Mouse (Mus musculus): ENCODE results near the gene Llgl2.
"Not testable (repeated sequence)": the region's sequence is repeated elsewhere in the genome, so short reads cannot be mapped to it uniquely, and the experiment has no call there.

Gene Llgl2

DNA sequence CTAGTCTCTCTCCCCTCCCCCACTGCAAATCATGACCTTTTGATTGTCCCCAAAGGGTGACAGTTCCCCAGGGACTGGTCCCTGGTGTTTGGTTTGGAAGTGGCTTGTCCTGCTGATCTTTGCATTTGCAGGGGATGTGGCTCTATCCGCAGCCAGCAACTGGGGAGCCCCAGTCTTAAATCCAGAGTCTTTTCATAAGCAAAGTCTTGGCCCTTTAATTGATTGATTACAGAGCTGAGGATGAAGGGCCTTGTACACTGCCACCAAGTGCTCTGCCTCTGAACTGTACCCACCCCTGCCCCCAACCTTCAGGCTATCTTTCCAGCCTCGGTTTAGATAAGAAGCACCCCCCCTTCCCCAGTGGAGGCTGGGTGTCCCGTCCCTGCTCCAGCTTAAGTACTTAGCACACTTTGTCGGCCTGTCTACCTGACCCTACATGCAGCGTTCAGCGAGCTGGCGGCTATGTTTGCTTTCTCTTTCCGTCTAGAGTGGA lies 9.2 kb downstream of the Llgl2 start:
- DNase-seq (ENCODE audit: low read depth, low spot score): no peak

DNA sequence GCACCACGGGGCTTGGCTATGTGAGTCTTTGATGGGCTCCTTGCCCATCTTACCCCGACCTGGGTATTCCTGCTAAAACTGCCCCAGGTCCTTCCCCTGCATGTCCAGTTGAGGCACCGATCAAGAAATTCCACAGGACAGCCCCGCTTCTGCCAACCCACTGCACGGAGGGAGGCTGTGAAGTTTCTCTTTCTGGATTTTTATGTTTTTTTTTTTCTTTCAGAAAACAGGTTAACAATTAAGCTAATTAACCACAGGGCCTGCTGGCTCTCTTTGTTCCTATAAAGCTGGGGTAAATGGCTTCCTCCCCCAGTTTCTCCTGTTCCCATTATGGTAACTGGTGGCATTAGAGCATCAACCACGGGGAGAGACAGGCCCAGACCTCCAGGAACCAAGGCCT lies 10.2 kb downstream of the Llgl2 start:
- DNase-seq (ENCODE audit: low read depth, low spot score): no peak

DNA sequence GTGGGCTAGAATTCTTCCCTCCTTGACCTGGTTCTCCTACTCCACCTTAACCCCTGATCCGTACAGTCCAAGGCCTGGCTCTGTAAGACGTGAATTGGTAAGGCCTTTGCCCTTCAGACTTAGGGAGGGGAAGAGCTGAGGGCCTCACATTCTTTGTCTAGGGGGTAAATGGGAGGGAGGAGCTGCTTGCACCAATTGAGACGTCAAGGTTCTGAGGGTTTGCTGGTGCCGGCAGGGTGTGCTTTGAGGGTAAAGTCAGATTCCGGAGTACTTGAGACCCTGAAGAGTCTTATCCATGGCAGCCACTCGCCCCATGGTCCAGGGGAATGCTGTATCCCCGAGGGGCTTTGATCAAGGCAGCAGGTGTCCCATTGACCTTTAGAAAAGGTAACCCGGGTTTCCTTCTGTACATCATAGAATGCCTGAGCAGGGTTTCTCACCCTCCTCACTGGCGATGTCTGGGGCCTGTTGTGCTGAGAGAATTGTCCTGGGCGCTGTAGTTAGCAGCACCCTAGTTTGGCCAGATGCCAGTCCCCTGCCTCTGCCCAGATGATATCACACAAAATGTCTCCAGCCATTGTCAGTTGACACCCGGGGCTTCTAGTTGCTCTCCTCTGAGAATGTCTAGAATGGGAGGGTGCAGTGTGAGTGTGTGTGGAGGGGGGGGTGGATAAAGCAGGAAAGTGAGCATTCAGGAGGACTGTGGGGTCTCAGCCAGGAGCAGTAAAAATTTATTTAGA lies 13.0 kb downstream of the Llgl2 start:
- DNase-seq (ENCODE audit: low read depth, low spot score): no peak

DNA sequence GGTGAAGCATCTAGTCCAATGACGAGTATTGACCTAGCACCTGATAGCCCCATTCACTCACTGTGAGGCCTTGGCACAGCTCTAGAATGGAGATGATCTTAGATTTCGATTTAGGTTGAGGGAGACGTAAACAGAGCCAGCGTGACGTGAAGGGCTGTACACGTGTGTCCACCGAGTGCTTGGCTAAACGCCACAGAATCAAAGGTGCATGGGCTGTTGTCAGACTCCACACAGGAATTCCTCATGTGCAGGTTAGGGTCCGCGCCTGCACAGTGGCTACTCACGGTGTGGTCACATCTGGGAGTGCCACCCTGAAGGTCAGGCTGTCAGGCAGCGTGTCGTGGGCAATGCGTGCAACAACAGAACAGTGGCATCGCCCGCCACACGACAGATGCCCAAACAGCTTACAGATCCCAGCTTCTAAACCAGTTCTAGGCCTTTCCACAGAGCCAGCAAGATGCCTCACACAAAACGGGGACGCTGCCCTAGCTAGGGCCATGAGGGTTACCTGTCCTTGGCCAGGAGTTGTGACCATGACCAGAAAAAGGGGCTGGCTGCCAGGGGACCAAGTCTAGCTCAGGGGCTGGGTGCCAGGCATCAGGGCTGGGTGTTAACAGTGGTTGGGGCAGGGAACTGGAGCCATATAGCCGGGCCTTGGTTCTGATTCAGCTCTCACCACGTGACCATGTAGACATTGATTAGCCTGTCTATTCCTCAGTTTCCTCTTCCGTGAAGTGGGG lies 13.9 kb downstream of the Llgl2 start:
- DNase-seq (ENCODE audit: low read depth, low spot score): no peak

DNA sequence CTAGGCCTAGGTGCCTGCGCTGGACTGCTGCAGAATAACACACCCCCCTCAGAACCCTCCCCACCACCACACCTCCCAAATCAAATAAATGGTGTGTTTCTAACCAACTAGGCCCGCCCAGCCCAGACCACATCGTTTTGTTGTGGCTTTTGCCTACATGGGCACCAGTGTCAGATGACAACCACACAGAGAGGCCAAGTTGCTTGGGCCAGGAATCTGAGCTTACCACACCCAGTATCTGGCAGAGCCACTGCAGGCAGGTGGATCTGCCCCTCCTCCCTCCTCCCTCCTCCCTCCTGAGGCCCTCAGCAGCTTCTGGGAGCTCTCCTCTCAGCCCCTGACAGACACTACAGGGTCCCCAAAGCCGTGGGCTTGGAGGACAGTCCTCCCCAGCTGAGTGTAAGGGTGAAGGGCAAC lies 15.1 kb downstream of the Llgl2 start:
- no peak for DNase-seq (ENCODE audit: low read depth, low spot score)

DNA sequence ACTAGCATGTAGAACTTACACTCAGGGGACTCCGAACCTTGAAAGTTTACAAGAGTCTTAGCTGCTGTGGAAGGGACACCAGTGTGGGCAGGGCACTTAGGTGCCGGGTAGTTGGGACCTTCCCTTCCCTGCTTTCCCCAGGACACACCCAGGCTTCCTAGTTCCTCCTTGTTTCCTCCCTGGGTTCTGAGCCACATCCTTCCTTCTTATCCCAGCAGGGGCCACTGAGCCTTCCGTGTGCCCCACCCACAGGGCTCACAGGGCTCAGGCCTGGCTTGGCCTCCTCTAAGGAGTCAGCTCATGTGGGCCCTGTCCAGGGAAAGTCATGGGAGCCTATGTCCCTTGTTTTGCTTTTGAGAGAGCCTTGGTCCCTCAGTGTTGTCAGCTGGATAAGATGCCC lies 15.9 kb downstream of the Llgl2 start:
- no peak for DNase-seq (ENCODE audit: low read depth, low spot score)

DNA sequence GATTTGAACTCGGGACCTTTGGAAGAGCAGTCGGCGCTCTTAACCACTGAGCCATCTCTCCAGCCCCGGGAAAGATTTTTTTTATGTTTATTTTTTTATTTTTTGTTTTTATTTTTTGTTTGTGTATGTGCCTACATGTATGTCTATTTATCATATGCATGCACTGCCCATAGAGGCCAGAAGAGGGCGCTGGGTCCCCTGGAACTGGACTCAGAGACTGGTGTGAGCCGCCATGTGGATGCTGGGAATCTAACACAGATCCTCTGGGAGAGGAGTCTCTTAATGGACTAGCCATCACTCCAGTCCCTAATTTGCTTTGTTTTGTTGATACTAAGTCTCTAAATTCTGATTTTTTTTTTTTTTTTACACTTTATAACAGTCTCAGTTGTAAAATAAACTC lies 17.2 kb downstream of the Llgl2 start:
- DNase-seq (ENCODE audit: low read depth, low spot score): no peak

DNA sequence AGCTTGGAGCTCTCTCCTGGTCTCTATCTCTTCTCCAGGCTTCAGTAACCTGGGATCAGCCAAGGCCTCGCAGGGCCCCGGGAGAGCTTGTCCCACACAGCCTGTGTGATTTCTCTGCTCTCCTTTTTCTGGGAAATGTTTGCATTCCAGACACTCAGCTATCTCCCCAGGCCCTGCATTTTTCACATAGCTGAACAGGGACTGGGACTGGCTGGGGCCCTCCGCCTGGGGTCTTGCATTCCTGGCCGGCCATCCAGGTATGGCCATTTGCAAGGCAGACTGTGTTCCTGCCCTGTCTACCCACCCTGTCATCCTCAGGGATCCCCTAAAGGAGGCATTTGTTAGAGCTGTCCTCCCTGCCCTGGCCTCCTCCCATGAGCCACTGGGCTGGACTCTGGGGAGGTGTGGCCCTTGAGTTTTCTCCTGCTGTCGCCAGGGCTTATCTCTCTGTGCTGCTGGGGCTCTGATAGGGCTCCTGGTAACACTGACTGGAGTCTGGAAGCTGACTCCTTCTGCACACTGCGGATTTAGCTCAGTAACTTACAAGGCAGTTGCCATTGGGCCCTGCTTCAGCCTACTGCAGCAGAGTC lies 18.2 kb downstream of the Llgl2 start:
- DNase-seq (ENCODE audit: low read depth, low spot score): no peak

DNA sequence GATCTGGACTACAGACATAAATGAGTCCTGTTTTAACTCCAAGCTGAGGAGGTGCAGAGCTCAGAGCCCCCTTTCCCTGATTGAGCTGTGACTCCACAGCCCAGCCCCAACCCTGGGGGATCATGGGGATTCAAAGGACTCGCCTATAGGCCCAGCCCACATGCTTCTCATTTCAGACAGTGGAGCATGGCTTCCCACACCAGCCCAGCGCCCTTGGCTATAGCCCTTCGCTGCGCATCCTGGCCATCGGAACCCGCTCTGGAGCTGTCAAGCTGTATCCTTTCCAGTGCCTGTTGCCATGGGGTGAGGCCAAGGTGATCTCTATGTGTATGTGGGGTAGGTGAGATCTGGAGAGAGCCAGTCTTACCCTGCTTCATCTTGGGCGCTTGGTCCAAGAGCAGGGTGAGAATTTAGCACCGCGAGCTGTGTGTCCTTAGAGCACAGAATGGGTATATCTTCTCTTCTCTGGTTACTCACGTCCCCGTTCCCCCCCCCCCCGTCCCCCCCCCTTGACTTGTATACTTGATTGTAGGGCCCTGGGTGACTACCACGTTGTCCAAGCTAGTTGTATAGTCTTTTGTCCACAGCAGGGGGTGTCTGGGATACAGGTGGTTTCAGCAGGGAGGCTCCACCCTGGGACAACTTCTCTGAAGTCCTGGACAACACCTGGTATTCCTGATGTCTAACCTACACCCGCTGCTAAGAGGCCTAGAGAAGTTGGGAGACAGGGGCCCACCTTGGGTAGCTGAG lies 19.5 kb downstream of the Llgl2 start:
- no peak for DNase-seq (ENCODE audit: low read depth, low spot score)

DNA sequence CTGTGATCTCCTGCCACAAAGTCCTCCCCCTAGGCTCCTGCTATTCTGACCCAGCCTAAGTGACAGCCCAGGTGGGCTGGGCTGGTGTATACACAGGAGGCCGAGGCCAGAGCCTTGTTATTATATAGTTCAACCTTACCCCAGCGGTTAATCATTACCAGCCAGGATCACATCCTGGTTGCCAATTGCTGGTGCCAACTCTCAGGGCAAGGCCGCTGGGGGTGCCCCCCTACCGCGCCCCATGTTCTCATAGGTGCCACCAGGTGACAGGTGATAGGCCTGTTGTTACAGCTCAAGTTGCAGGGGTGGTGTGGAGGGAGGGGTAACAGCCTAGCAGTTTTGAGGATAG lies 20.0 kb downstream of the Llgl2 start:
- DNase-seq (ENCODE audit: low read depth, low spot score): no peak

DNA sequence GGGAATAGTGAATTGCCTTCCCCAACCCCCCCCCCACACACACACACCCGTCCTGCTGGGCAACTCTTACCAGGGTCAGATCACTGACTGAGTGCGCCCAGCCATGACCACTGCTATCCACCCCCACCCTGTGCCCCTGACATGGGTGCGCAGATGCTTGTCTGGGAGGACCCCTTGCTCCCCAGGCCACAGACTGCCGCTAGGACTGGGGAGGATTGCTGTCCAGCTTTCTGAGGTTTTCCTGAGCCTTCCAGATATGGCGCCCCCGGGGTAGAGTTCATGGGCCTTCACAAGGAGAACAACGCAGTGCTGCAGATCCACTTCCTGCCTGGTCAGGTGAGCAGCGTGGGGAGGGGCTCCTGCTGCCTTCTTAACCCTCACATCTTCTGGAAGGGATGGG lies 20.4 kb downstream of the Llgl2 start:
- DNase-seq (ENCODE audit: low read depth, low spot score): no peak

DNA sequence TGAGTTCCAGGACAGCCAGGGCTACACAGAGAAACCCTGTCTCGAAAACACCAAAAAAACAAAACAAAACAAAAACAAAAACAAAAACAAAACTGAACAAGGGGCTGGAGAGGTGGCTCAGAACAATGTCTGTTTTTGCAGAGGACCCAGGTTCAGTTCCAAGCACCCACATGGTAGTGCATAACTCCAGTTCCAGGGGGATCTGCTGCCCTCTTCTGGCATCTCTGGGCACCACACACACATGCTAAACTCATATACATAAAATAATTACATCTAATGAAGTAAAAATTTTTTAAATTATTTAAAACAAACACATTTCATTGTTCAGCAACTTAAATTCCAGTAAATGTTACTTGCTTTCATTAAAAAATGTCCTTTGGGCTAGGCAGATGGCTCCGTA lies 22.0 kb downstream of the Llgl2 start:
- no peak for DNase-seq (ENCODE audit: low read depth, low spot score)

DNA sequence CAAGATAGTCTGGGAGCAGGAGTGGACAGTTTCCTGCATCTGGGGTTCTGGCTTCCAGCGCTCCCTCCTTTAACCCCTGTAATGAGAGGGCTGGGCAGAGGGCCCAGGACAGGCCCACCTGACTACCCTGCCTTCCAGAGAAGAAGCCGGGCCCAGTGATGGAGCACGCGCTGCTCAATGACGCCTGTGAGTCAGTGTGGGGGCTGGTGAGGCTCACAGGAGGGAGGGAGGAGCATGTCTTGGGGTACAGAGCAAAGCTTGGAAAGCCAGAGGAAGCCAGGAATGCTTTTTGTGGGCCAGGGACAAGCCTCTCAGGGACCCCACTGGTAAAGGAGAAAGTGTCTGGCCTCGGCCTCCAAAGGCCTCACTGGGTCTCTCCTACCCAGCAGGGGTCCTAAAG lies 30.8 kb downstream of the Llgl2 start:
- DNase-seq (ENCODE audit: low read depth, low spot score): peak; percentile 61

DNA sequence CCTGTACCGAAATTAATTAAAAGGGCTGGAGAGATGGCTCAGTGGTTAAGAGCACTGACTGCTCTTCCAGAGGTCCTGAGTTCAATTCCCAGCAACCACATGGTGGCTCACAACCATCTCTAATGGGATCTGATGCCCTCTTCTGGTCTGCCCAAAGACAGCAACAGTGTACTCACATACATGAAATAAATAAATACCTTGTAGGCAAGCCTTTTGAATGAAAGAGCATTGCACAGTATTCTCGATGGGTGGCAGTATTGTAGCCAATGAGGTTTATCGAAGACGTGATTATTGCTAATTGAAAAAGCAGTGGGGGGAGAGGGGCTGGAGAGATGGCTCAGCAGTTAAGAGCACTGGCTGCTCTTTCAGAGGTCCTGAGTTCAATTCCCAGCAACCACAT lies 33.3 kb downstream of the Llgl2 start:
- DNase-seq (ENCODE audit: low read depth, low spot score): not testable (repeated sequence)

DNA sequence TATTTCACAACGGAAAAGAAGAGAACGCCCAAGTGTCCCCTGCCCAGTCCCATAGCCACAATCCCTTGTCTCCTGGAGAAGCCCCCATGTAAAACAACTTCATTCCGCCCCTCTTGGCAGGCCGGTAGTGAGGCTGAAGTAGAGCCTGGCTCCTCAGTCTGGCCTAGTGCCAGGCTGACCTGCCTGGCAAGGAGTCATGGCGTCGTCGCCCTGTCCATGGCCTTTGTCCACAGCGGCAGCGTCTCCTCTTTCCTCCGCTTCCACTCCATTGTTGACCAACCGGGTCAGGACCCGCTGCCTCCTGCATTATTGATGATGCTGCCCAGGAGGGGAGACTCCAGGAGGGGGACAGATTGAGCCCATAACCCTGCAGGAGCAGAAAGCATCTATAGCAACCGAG lies 34.1 kb downstream of the Llgl2 start:
- no peak for DNase-seq (ENCODE audit: low read depth, low spot score)

DNA sequence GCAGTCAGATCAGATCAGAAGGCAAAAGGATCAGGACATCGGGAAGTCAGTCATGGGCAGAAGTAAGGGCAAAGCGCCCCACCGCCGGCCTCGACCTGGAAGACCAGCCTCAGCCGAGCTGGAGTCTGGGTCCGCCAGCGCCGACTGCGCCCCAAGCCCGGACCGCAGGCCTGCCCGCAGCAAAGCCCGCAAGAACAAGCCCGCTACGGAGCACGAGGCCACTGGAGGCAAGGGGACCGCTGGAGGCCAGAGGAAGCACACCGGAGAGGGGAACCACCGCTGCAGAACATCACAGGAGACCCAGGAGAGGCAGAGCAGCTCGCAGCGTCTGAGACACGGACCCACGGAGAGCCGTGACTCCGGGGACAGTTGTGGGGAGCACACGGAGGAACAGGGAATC lies 34.5 kb downstream of the Llgl2 start, which contains the start of gene Myo15b:
Gene Myo15b, plus strand, starts transcription at position 53 of the 400 bp plus-strand sequence.
- no peak for DNase-seq (ENCODE audit: low read depth, low spot score)

DNA sequence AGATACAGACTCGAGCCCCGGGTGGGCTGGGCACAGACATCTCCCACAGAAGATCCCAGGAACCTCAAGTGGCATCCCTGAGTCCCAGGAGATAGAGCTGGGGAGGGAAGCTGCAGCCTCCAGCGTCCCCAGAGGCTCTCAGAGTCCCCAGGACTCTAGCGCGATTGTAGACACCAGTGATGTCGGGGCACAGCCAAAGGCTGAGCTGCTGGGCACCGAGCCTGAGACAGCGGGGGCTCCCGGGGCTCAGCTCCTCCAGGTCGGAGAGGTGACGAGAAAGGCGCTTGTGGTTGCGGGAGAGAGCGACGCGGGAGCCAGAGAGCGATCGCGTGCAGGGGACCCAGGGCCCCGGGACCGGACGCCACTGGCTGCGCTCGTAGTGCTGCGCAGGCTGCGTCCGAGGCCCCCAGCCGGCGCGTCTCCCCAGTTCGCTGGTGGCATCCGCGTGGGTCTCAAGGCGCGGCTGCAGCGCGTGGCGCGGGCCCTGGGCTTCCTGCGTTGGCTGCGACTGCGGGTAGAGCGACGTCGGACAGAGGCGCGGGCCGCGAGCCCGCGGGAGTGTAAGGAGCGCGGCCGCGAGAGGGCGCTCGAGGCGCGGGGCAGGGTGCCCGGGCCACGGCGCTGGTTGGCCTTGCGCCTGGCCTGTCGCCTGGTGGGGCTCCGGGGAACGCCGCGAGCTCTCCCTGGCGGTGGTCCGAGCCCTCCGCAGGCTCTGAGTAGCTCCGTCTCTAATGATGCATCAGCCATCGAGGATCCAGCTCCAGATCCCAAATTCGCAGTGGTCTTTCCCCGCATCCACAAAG lies 35.5 kb downstream of the Llgl2 start:
- DNase-seq (ENCODE audit: low read depth, low spot score): peak; percentile 71

DNA sequence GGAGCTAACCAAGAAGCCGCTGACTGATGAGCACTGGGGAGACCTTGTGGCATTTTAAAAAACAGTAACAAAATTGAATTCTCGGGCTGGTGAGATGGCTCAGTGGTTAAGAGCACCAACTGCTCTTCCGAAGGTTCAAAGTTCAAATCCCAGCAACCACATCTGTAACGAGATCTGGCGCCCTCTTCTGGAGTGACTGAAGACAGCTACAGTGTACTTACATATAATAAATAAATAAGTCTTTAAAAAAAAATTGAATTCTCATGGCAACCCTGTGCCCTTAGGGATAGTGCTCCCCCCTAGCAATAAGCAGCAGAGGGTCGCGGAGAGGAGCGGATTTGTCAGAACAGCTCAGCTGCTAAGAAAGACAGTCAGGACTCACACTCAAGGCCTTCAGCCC lies 40.0 kb downstream of the Llgl2 start:
- DNase-seq (ENCODE audit: low read depth, low spot score): no peak

DNA sequence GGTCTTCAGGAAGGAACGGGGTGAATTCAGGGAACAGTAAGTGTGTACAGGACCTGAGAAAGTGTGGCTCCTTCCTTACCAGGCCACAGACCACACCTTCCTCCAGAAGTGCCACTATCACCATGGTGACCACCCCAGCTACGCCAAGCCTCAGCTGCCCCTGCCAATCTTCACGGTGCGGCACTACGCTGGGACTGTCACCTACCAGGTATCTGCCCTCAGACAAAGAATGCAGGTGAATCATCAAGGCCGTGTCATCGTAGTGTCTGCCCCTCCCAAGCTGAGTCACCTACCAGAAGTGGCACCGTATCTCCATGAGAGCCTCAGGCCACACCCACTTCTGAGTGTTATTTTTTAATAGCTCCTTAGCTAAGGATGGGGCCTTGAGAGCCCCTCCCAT lies 45.5 kb downstream of the Llgl2 start:
- DNase-seq (ENCODE audit: low read depth, low spot score): peak; percentile 22

DNA sequence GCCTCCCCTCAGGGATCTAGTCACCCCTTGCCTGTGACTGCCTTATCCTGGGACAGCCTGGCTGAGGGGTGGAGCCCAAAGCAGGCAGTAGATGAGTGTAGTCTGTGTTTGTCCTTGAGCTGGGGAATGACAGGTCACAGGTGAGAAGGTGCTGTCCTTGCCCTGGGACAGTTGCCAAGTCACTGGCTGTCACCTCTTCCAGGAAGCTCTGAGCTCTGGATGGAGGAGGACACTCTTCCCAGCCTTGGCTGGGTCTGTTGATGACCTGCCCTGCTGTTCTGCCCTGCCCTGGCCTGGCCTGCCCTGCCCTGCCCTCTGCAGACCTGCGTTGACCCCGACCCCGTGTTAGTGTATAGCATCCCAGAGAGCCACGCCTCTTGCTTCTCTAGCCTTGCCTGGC lies 48.6 kb downstream of the Llgl2 start:
- DNase-seq (ENCODE audit: low read depth, low spot score): no peak

DNA sequence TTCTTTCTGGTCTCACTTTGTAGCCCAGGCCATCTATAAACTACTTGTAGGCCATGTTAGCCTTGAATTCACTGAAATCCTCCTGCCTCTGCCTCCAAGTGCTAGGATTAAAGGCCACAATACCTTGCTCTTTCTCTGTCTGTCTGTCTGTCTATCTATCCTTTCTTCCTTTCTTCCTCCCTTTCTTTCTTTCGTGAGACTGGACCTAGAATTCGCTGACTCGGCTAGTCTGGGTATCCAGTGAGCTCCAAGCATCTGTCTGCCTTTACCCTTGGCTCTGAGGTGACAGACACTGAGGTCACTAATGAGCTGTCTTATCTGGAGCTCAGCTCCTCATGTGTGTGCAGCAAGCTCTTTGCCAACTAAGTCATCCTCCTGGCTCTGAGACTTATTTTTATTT lies 52.1 kb downstream of the Llgl2 start:
- DNase-seq (ENCODE audit: low read depth, low spot score): no peak
